Mouse (Mus musculus) limb, embryonic 14.5 days (tissue): ENCODE results near the gene Themis2. TPM values are rescaled to one million over a fixed set of nuclear protein-coding genes. Genes with fewer than 3 reads are reported as not detected.

Experiments
- ATAC-seq: fragments of 200-750 bp; cut with Nextera tagmentation; 2 replicates; pipeline ENCODE4 v1.8.0; 2017; ENCODE audit warnings: low read depth, moderate number of reproducible peaks, moderate TSS enrichment; ENCODE audit not compliant: low FRiP score
- DNase-seq: peaks from one replicate; pipeline ENCODE4 v3.0.0-alpha.2; 2015; ENCODE audit warnings: low spot score
- H3K27ac ChIP-seq: fragments of 300-500 bp; sonication (generic); replicated peaks from 2 replicates; pipeline ENCODE4 v1.5.1; 2014; ENCODE audit warnings: low read depth, mild to moderate bottlenecking, low read length, moderate library complexity, mixed read lengths
- H3K27me3 ChIP-seq: fragments of 300-500 bp; sonication (generic); 2 replicates; pipeline ENCODE4 v1.6.1; 2014; ENCODE audit warnings: low read length, mixed read lengths; ENCODE audit not compliant: control insufficient read depth, insufficient read depth
- H3K36me3 ChIP-seq: fragments of 300-500 bp; sonication (generic); 2 replicates; pipeline ENCODE4 v1.6.1; 2014; ENCODE audit warnings: mild to moderate bottlenecking, low read length, moderate library complexity, mixed read lengths; ENCODE audit not compliant: control insufficient read depth, insufficient read depth
- H3K4me1 ChIP-seq: fragments of 300-500 bp; sonication (generic); 2 replicates; pipeline ENCODE4 v1.6.1; 2014; ENCODE audit warnings: antibody characterized with exemption, low read length, mixed read lengths; ENCODE audit not compliant: control insufficient read depth, insufficient read depth
- H3K4me2 ChIP-seq: fragments of 300-500 bp; sonication (generic); replicated peaks from 2 replicates; pipeline ENCODE4 v1.6.1; 2014; ENCODE audit warnings: low read depth, mild to moderate bottlenecking, low read length, moderate library complexity; ENCODE audit not compliant: severe bottlenecking
- H3K4me3 ChIP-seq: fragments of 300-500 bp; sonication (generic); replicated peaks from 2 replicates; pipeline ENCODE4 v1.5.1; 2014; ENCODE audit warnings: low read length
- H3K9ac ChIP-seq: fragments of 300-500 bp; sonication (generic); 2 replicates; pipeline ENCODE4 v1.6.1; 2014; ENCODE audit warnings: mild to moderate bottlenecking, low read depth, low read length, moderate library complexity; ENCODE audit not compliant: severe bottlenecking
- H3K9me3 ChIP-seq: fragments of 300-500 bp; sonication (generic); 2 replicates; pipeline ENCODE4 v1.6.1; 2016; ENCODE audit warnings: low read length; ENCODE audit not compliant: control insufficient read depth
- POLR2A ChIP-seq: fragments of 200-500 bp; IDR thresholded peaks from 2 replicates; pipeline ENCODE4 v1.8.0; 2012; ENCODE audit warnings: inconsistent platforms, mild to moderate bottlenecking, moderate library complexity, borderline replicate concordance; ENCODE audit not compliant: insufficient read depth, insufficient read length; ENCODE audit errors: extremely low read depth
- WGBS: fragments of 180-500 bp; shearing (Covaris S2); extraction: QIAGEN DNeasy Blood & Tissue Kit; methylation state at CpG from one replicate; pipeline ENCODE4 v1.1.7; 2014; 5-methylcytosine and 5-hydroxymethylcytosine counted together
- polyA plus RNA-seq, 2 experiments: library from polyadenylated mRNA; depleted of rRNA in 1 of 2; stranded (reverse) in 1 of 2; unstranded in 1 of 2; fragments of >200 nt; fragmentation: Nextera tagmentation in 1 of 2; extraction: Ambion mirVana in 1 of 2; gene quantifications; 2 replicates each; pipeline versions ENCODE4 v1.2.1 to v1.2.3; 2012 to 2014

Gene Themis2
- polyA plus RNA-seq, 2 experiments, result 1.9 to 2.1 TPM

- Histone ChIP-seq H3K4me2 (no peak overlapping the region), H3K9me3 (no peaks in the 10 kb centered on the region), H3K9ac (no peak overlapping the region), H3K27me3 (no peaks in the 10 kb centered on the region), H3K27ac (no peak overlapping the region), H3K4me3 (no peak overlapping the region), H3K36me3 (no peaks in the 10 kb centered on the region), H3K4me1 (no peaks in the 10 kb centered on the region)
- TF ChIP-seq POLR2A, result no peak
- DNase-seq, result no peak
- ATAC-seq, result no peak
- WGBS, result 83% methylated on average over 6 of the region's 6 CpGs
Measured at GRCm38 (mm10) chr4:132749258-132749982, 46.8 kb downstream of the Themis2 start.

- no peak for TF ChIP-seq POLR2A
- Histone ChIP-seq H3K4me2 (no peak overlapping the region), H3K4me1 (no peaks in the 10 kb centered on the region), H3K27ac (no peak overlapping the region), H3K9ac (no peak overlapping the region), H3K9me3 (no peaks in the 10 kb centered on the region), H3K4me3 (no peak overlapping the region), H3K27me3 (no peaks in the 10 kb centered on the region), H3K36me3 (no peaks in the 10 kb centered on the region)
- DNase-seq (no peak), ATAC-seq (no peak)
- WGBS, result 88% methylated on average over 4 of the region's 4 CpGs
Measured at GRCm38 (mm10) chr4:132748778-132749177, 47.4 kb downstream of the Themis2 start.

GRCm38 (mm10) chr4:132747664-132748259 lies 48.4 kb downstream of the Themis2 start:
- DNase-seq, result no peak
- H3K9ac ChIP-seq, result no peak overlapping the region
- no peak for TF ChIP-seq POLR2A
- no peak overlapping the region for H3K4me2 ChIP-seq
- no peak for ATAC-seq
- H3K27ac ChIP-seq, result no peak overlapping the region; the same call in 1 of the 2 replicates
- H3K9me3 ChIP-seq, result no peaks in the 10 kb centered on the region
- H3K4me3 ChIP-seq, result no peak overlapping the region
- no peaks in the 10 kb centered on the region for H3K36me3 ChIP-seq
- H3K27me3 ChIP-seq, result no peaks in the 10 kb centered on the region
- H3K4me1 ChIP-seq, result no peaks in the 10 kb centered on the region
- 70% methylated on average over 9 of the region's 9 CpGs for WGBS

- no peaks in the 10 kb centered on the region for H3K9me3 ChIP-seq
- no peak overlapping the region for H3K9ac ChIP-seq
- 85% methylated on average over 9 of the region's 9 CpGs for WGBS
- H3K27ac ChIP-seq, result no peak overlapping the region; the same call in 1 of the 2 replicates
- DNase-seq (no peak), ATAC-seq (no peak)
- TF ChIP-seq POLR2A, result no peak
- no peak overlapping the region for H3K4me2 ChIP-seq
- H3K4me3 ChIP-seq, result no peak overlapping the region
- no peaks in the 10 kb centered on the region for H3K36me3 ChIP-seq
- no peaks in the 10 kb centered on the region for H3K27me3 ChIP-seq
- H3K4me1 ChIP-seq, result no peaks in the 10 kb centered on the region
Measured at GRCm38 (mm10) chr4:132746911-132747517, 49.2 kb downstream of the Themis2 start.

GRCm38 (mm10) chr4:132743992-132744911 lies 51.9 kb downstream of the Themis2 start:
- no peak overlapping the region for H3K4me2 ChIP-seq
- no peak overlapping the region for H3K4me3 ChIP-seq
- H3K9me3 ChIP-seq, result no peaks in the 10 kb centered on the region
- ATAC-seq, result no peak
- no peaks in the 10 kb centered on the region for H3K27me3 ChIP-seq
- no peak overlapping the region for H3K27ac ChIP-seq
- no peak for TF ChIP-seq POLR2A
- H3K4me1 ChIP-seq, result no peaks in the 10 kb centered on the region
- DNase-seq, result no peak
- H3K36me3 ChIP-seq, result no peaks in the 10 kb centered on the region
- H3K9ac ChIP-seq, result no peak overlapping the region
- WGBS, result 78% methylated on average over 11 of the region's 11 CpGs
